Mouse (Mus musculus): ENCODE data around the gene Stk32c.

GRCm38 (mm10) chr7:139091681-139092080 is 121.4 kb downstream of the Stk32c start:
- TF ChIP-seq EP300 (IDR thresholded peaks at IDR 0.05; ENCODE audit: low read depth) (no peak), CTCF (IDR thresholded peaks at IDR 0.05; ENCODE audit: low read depth) (no peak)
